Mouse (Mus musculus) stomach, embryonic 15.5 days (tissue): ENCODE measurements around the gene Omd. TPM values are rescaled to one million over a fixed set of nuclear protein-coding genes. Genes with fewer than 3 reads are reported as not detected.
"Not testable (repeated sequence)": the region's sequence is repeated elsewhere in the genome, so short reads cannot be mapped to it uniquely, and the experiment has no call there.

Source experiments
- ATAC-seq: fragments of 200-750 bp; cut with Nextera tagmentation; 2 replicates; pipeline ENCODE4 v1.8.0; 2017; ENCODE audit warnings: low read depth, moderate number of reproducible peaks, moderate TSS enrichment; ENCODE audit not compliant: insufficient read depth, low FRiP score
- H3K27ac ChIP-seq: fragments of 300-500 bp; sonication (generic); 2 replicates; pipeline ENCODE4 v1.5.1; 2015; ENCODE audit warnings: mild to moderate bottlenecking, inconsistent platforms
- H3K27me3 ChIP-seq: fragments of 300-500 bp; sonication (generic); replicated peaks from 2 replicates; pipeline ENCODE4 v1.6.1; 2015; ENCODE audit warnings: inconsistent platforms
- H3K36me3 ChIP-seq: fragments of 300-500 bp; sonication (generic); 2 replicates; pipeline ENCODE4 v1.6.1; 2015; ENCODE audit warnings: inconsistent platforms
- H3K4me1 ChIP-seq: fragments of 300-500 bp; sonication (generic); 2 replicates; pipeline ENCODE4 v1.6.1; 2015; ENCODE audit warnings: inconsistent platforms
- H3K4me2 ChIP-seq: fragments of 300-500 bp; sonication (generic); 2 replicates; pipeline ENCODE4 v1.6.1; 2015; ENCODE audit warnings: mild to moderate bottlenecking, inconsistent platforms
- H3K4me3 ChIP-seq: fragments of 300-500 bp; sonication (generic); replicated peaks from 2 replicates; pipeline ENCODE4 v1.5.1; 2015; ENCODE audit warnings: inconsistent platforms
- H3K9ac ChIP-seq: fragments of 300-500 bp; sonication (generic); 2 replicates; pipeline ENCODE4 v1.6.1; 2015; ENCODE audit warnings: inconsistent platforms
- H3K9me3 ChIP-seq: fragments of 300-500 bp; sonication (generic); 2 replicates; pipeline ENCODE4 v1.6.1; 2016; ENCODE audit warnings: inconsistent platforms
- WGBS: fragments of 180-500 bp; shearing (Covaris S2); methylation state at CpG from one replicate; pipeline ENCODE4 v1.1.7; 2015; 5-methylcytosine and 5-hydroxymethylcytosine counted together
- polyA plus RNA-seq: library from polyadenylated mRNA; unstranded; fragments of >200 nt; fragmentation: Nextera tagmentation; extraction: Ambion mirVana; gene quantifications from 2 replicates; pipeline ENCODE4 v1.2.1, GENCODE M21; 2015

The Omd gene
- polyA plus RNA-seq, 1 experiment from 2014 or later: 0.90 TPM

DNA sequence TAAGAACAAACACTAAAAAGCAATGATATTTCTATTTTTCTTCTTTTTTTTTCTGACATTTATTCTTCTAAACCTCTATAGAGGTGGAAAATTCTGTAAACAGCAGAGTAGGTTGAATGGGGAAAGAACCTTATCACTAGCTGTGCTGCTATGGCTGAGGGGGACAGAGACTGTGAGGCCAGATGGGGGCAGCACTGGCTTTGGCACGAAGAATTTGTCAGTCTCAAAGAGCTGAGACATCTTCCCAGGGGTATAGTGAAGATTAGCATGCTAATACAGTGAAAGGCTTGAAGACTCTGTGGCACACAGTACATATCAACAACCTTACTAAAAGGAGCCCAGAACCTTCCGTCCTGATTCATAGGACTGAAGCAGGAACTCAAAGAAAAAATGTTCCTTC, 23.1 kb upstream of the Omd start:
- Histone ChIP-seq H3K9me3 (no peaks in the 10 kb centered on the region), H3K9ac (no peak overlapping the region), H3K4me1 (no peaks in the 10 kb centered on the region), H3K27me3 (no peaks in the 10 kb centered on the region), H3K4me3 (no peak overlapping the region), H3K27ac (no peak overlapping the region), H3K36me3 (no peaks in the 10 kb centered on the region), H3K4me2 (no peak overlapping the region)
- ATAC-seq: no peak
- WGBS: 44% methylated on average over 2 of the region's 2 CpGs

- Histone ChIP-seq H3K4me3 (no peak overlapping the region), H3K4me1 (no peaks in the 10 kb centered on the region), H3K9me3 (no peaks in the 10 kb centered on the region), H3K36me3 (no peaks in the 10 kb centered on the region), H3K4me2 (no peak overlapping the region), H3K27me3 (no peaks in the 10 kb centered on the region), H3K27ac (no peak overlapping the region), H3K9ac (no peak overlapping the region)
- ATAC-seq: no peak
- WGBS: 47% methylated on average over 2 of the region's 2 CpGs
Observed at GRCm38 (mm10) chr13:49560886-49561285, 21.4 kb upstream of the Omd start.

GRCm38 (mm10) chr13:49564347-49564746, 17.9 kb upstream of the Omd start:
- no peak overlapping the region for H3K4me2 ChIP-seq
- no peaks in the 10 kb centered on the region for H3K36me3 ChIP-seq
- no peak for ATAC-seq
- no peaks in the 10 kb centered on the region for H3K9me3 ChIP-seq
- H3K9ac ChIP-seq: no peak overlapping the region
- 83% methylated on average over 1 of the region's 1 CpGs for WGBS
- H3K4me3 ChIP-seq: no peak overlapping the region
- no peaks in the 10 kb centered on the region for H3K27me3 ChIP-seq
- no peaks in the 10 kb centered on the region for H3K4me1 ChIP-seq
- H3K27ac ChIP-seq: no peak overlapping the region

GRCm38 (mm10) chr13:49570371-49570770, 11.9 kb upstream of the Omd start:
- 80% methylated on average over 3 of the region's 3 CpGs for WGBS
- Histone ChIP-seq H3K4me2 (no peak overlapping the region), H3K4me1 (no peaks in the 10 kb centered on the region), H3K27me3 (no peaks in the 10 kb centered on the region), H3K36me3 (no peaks in the 10 kb centered on the region), H3K9ac (no peak overlapping the region), H3K4me3 (no peak overlapping the region), H3K27ac (no peak overlapping the region), H3K9me3 (no peaks in the 10 kb centered on the region)
- no peak for ATAC-seq

- no peak for ATAC-seq
- H3K4me3 ChIP-seq: no peak overlapping the region
- no peak overlapping the region for H3K27ac ChIP-seq
- H3K4me2 ChIP-seq: no peak overlapping the region
- no peaks in the 10 kb centered on the region for H3K27me3 ChIP-seq
- no peaks in the 10 kb centered on the region for H3K9me3 ChIP-seq
- no peaks in the 10 kb centered on the region for H3K36me3 ChIP-seq
- WGBS: 69% methylated on average over 2 of the region's 2 CpGs
- no peak overlapping the region for H3K9ac ChIP-seq
- H3K4me1 ChIP-seq: no peaks in the 10 kb centered on the region
Observed at GRCm38 (mm10) chr13:49571418-49571817, 10.8 kb upstream of the Omd start.

- Histone ChIP-seq H3K9me3 (no peaks in the 10 kb centered on the region), H3K9ac (no peak overlapping the region), H3K4me2 (no peak overlapping the region), H3K27me3 (no peaks in the 10 kb centered on the region), H3K27ac (peak overlapping the region; percentile 42), H3K4me1 (no peaks in the 10 kb centered on the region), H3K36me3 (no peaks in the 10 kb centered on the region), H3K4me3 (no peak overlapping the region)
- ATAC-seq: no peak
Observed at GRCm38 (mm10) chr13:49583859-49584258, 1.6 kb downstream of the Omd start.

DNA sequence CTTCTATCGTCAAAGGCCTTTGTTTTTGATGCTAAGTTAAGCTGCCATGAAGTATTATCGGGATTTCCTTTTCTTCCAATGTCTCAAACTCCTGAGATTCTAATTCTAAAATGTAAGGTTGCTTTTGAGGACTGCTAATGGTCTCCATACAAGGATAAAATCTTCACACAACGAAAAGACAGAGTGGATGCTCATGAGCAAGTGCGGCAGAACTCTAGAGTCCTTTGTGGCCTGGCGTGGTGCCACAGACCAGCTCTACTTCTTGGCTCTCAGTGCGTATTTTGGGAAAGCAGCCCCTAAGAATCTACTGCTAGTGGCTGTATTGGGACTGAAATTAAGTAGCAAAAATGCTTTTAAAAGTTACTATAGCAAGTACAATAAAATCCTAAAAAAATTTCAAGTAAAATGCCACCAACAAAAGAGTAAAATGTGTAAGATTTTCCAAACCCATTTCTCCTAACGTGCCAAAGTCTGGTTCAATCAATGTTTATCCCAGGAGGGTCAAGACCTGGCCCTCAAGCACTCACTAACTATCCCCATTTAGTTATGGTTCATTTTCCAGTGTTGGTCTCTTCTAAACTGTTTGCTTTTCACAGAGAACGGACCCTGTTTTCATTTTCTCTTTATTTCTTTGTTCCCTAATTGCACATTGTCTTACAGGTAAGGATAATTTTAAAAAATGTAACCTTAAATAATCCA, 2.2 kb downstream of the Omd start:
- Histone ChIP-seq H3K4me3 (no peak overlapping the region), H3K9ac (no peak overlapping the region), H3K27ac (peak overlapping the region; percentile 42), H3K4me1 (no peaks in the 10 kb centered on the region), H3K9me3 (no peaks in the 10 kb centered on the region), H3K4me2 (no peak overlapping the region), H3K27me3 (no peaks in the 10 kb centered on the region), H3K36me3 (no peaks in the 10 kb centered on the region)
- 64% methylated on average over 8 of the region's 8 CpGs for WGBS
- no peak for ATAC-seq

DNA sequence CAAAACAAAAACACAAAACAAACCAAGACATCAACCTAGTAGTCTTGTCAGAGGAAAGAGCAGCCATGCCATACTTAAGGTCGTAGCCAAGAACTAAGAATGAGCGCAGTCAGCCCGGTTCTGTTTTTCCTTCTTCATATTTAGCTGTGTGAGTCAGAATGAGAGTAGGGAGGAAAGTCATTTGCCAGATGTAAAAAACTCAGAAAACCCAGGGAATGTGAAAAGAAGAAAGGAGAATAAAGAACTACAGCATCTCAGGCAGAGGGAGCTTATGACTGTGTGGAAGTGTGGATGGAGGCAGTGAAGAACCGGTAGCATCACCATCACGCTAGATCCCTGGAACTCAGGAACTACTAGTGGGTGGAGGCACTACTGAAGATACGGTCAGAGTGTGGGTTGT, 3.8 kb downstream of the Omd start:
- Histone ChIP-seq H3K36me3 (no peaks in the 10 kb centered on the region), H3K9ac (no peak overlapping the region), H3K4me3 (no peak overlapping the region), H3K4me2 (no peak overlapping the region), H3K27ac (no peak overlapping the region), H3K9me3 (no peaks in the 10 kb centered on the region), H3K27me3 (no peaks in the 10 kb centered on the region), H3K4me1 (no peaks in the 10 kb centered on the region)
- WGBS: 90% methylated on average over 6 of the region's 6 CpGs
- no peak for ATAC-seq

- H3K9me3 ChIP-seq, H3K27me3 ChIP-seq, ATAC-seq: not testable (repeated sequence)
Observed at GRCm38 (mm10) chr13:49602541-49602940, 20.3 kb downstream of the Omd start.

GRCm38 (mm10) chr13:49603603-49604002, 21.3 kb downstream of the Omd start:
- Histone ChIP-seq H3K9ac (no peak overlapping the region), H3K27ac (no peak overlapping the region), H3K4me3 (no peak overlapping the region), H3K9me3 (no peaks in the 10 kb centered on the region), H3K4me2 (no peak overlapping the region), H3K27me3 (no peaks in the 10 kb centered on the region), H3K4me1 (no peaks in the 10 kb centered on the region), H3K36me3 (no peaks in the 10 kb centered on the region)
- no peak for ATAC-seq

More at GRCm38 (mm10) chr13:49602541-49602940, 20.3 kb downstream of the Omd start:
- not testable (repeated sequence) for H3K27ac ChIP-seq, H3K4me3 ChIP-seq, H3K4me1 ChIP-seq, H3K4me2 ChIP-seq, H3K36me3 ChIP-seq, H3K9ac ChIP-seq
- WGBS: 84% methylated on average over 2 of the region's 2 CpGs

- no peak; the same call in 1 of the 2 replicates for ATAC-seq
- Histone ChIP-seq H3K9me3 (no peaks in the 10 kb centered on the region), H3K27me3 (no peaks in the 10 kb centered on the region), H3K9ac (no peak within 1 kb of the TSS), H3K4me2 (peak within 1 kb of the TSS; percentile 27; the same call in 1 of the 2 replicates), H3K27ac (peak within 1 kb of the TSS; percentile 57; the same call in 1 of the 2 replicates), H3K36me3 (no peaks in the 10 kb centered on the region), H3K4me1 (no peaks in the 10 kb centered on the region), H3K4me3 (peak within 1 kb of the TSS; percentile 34)
- WGBS: 47% methylated on average over 4 of the region's 4 CpGs
Observed at GRCm38 (mm10) chr13:49607714-49608113, 25.5 kb downstream of the Omd start, which contains the start of gene Ogn. Gene Ogn, plus strand, starts transcription at chr13:49608046.

DNA sequence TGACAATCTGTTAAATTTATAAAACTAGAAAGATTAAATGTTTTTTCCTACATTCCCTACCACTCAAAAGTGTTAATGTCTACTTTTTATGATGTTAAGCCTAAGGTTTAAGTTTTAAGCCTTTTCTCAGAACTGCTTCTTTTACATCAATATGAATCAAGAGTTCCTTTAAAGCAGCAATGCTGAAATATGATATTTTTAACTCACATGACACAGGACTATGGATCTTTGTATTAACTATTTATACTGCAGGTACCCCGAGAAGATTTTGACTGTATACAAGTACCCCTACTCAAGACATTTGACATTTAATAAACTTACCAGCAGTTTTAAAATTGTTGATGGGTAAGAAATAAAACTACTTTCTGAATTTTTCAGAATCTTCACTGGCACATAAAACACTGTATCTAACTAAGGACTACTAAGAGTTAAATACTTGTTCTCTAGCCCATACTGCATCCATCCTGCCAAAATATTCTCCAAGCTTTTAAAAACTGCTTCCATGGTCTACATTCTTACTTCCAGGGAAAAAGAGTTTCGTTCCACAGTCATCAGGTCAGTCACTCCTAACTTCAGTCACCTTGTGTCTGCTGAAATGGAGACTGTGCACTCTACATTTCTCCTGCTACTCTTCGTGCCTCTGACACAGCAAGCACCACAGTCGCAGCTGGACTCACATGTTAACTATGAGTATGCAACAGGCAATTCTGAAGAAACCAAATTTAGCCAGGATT, 26.5 kb downstream of the Omd start:
- Histone ChIP-seq H3K36me3 (no peaks in the 10 kb centered on the region), H3K9ac (no peak overlapping the region), H3K27ac (peak overlapping the region; percentile 57; the same call in 1 of the 2 replicates), H3K9me3 (no peaks in the 10 kb centered on the region), H3K4me3 (peak overlapping the region; percentile 34), H3K4me2 (peak overlapping the region; percentile 27; the same call in 1 of the 2 replicates), H3K27me3 (no peaks in the 10 kb centered on the region), H3K4me1 (no peaks in the 10 kb centered on the region)
- no peak for ATAC-seq
- 42% methylated on average over 4 of the region's 4 CpGs for WGBS
